Mouse (Mus musculus): ENCODE data around the gene Gm7954.
"Not testable (repeated sequence)": the region's sequence is repeated elsewhere in the genome, so short reads cannot be mapped to it uniquely, and the experiment has no call there.

The Gm7954 gene

DNA sequence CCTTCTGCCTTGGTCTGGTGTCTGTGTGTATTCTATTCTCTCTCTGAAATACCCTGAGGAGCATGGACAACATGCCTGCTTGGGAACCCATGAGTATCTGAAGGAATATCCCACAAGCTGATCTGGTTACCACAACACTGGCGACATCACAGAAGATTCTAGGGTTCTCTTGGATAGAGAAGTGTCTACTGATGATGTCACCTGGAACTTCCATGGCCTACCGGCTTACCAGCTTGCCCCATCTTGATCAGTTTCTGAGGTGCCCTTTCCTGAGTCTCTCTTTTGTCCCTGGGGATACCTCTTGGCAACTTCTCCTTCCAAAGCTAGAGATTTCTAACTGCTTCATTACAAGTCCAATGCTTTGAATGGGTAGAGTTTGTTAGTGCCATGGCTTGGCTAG is at the start of gene Gm7954:
Gene Gm7954, minus strand, starts transcription at position 101 of the 400 bp plus-strand sequence.
- not testable (repeated sequence) for DNase-seq

GRCm38 (mm10) chr14:41489385-41489784 is 36.1 kb upstream of the Gm7954 start, which contains the start of gene Gm3486:
Gm3486 (minus strand) TSS chr14:41489485.
- not testable (repeated sequence) for DNase-seq

DNA sequence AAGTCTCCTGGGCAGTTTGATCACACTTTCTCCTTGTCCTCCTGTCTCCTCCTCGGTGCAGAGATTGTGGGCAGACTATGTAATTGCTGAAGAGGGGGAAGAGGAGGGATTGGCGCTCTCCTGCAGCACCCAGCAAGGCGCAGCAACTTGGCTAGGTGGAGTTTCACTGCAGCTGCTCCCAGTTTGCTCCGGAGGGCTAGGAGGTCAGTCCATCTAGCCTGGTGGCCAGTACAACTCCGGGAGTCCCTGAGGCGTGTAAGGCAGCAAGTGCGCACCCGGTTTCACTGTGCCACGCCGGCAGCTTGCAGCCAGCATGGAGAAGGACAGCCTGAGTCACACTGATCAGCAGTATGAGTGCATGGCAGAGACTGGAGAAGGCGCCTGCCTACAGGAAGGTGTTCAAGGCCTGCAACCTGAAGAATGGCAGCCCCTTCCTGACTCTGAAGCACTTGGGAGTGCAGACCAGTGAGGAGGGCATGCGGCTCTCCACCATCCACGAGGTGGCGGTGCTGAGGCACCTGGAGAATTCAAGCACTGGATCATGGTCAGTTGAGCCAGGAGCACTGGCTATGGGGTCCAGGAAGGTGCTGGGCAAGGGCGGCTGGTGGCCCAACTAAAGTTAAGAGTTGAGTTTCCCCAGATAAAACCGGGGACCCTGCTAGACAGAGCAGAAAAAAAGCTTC is 27.8 kb downstream of the Gm7954 start:
- peak; percentile 39 for DNase-seq

- not testable (repeated sequence) for DNase-seq
Observed at GRCm38 (mm10) chr14:41424694-41425093, 28.6 kb downstream of the Gm7954 start.

- DNase-seq, result not testable (repeated sequence)
Observed at GRCm38 (mm10) chr14:41408181-41408580, 45.1 kb downstream of the Gm7954 start, which contains the start of gene Gm6482. Gm6482 (minus strand) TSS chr14:41408281.

Measured in right cerebral cortex, adult 18-20 months (tissue).